Mouse (Mus musculus) layer of hippocampus, adult 11-12 months (tissue): ENCODE measurements around the gene Chd5.
A peak's percentile ranks its signal among the peaks of the same experiment; 100 is the strongest.

ENCODE experiments used
- DNase-seq: peaks from one replicate; pipeline ENCODE4 v3.0.0; 2022; ENCODE audit warnings: low spot score

Chd5 gene

GRCm38 (mm10) chr4:152318517-152319234 lies 19.8 kb upstream of the Chd5 start, which contains the start of gene Rnf207:
Gene Rnf207, minus strand, starts transcription at chr4:152318993.
- DNase-seq, result no peak

DNA sequence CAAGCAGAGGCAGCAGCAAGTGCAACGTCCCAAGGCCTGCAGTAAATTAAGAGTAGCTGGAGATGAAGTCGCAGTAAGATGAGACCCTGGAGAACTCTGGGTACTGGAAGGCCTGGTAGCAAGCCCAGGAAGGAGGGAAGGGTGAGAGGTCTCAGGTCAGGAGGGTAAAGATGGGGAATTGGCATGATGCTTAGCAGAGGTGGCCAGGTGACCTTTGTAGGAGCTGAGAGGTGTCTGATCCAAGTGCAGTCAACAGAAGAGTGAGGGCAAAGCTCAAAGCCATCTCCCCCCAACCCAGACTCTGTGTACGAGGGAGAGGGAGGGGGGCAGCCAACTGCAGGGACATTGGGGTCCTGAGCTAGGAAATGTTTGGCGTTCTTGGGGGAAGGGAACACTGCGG lies 17.0 kb upstream of the Chd5 start:
- DNase-seq, result no peak

- DNase-seq, result no peak
These were observed 13.5 kb upstream of the Chd5 start for GRCm38 (mm10) chr4:152324641-152325562.

GRCm38 (mm10) chr4:152325574-152326411 lies 12.7 kb upstream of the Chd5 start, which contains the start of gene Rpl22:
Gene Rpl22, plus strand, starts transcription at chr4:152325742.
- peak; percentile 94 for DNase-seq

- DNase-seq, result no peak
These were observed 11.9 kb upstream of the Chd5 start for GRCm38 (mm10) chr4:152326543-152326942.

- DNase-seq, result no peak
These were observed 9.8 kb upstream of the Chd5 start for GRCm38 (mm10) chr4:152328691-152329090.

DNA sequence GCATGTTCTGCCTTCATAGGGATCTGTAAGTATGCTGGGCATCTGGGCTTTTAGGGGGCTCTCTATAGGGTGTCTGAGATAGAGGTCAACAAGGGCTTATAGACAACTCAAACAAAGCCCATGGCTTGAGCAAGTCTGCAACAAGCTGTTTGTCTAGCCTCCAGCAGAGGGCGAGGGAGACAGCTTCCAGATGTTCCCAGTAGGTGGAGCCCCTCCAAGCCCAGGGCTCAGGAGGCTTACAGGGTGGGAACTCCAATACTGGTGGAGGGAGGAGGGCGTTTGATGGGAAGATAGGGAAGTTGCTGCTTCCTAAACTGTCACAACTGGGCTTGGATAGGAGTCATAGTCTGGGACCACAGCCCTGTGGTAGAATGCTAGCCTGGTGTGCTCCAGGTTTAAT lies 5.5 kb upstream of the Chd5 start:
- peak; percentile 66 for DNase-seq

- no peak for DNase-seq
These were observed 4.9 kb upstream of the Chd5 start for GRCm38 (mm10) chr4:152333587-152333986.

GRCm38 (mm10) chr4:152337772-152338171 lies 679 bp upstream of the Chd5 start:
- no peak for DNase-seq

DNA sequence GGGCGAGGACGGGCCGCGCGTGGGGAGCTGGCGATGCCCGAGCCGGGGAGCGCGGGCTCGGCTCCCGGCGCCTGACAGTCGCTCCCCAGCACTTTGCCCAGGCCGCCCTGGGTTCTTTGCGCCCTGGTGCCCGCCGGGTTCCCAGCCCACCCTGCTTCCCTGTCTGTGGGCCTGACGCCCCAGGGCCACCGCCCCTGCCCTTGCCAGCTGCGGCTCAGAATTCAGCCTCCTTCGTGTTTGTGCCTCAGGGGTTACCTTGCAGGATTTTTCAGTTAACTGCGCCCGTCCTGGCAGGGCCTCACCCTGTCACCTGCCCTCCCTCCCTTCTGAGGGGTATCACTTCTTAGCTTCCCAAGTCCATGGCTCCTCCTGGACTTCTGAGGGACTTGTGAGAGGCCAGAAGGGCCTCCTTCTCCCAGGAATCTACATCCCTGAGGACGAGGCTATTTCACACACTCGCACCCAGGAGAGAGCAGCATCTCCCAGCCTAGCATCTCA lies 891 bp downstream of the Chd5 start:
- DNase-seq, result no peak

- no peak for DNase-seq
These were observed 2.3 kb downstream of the Chd5 start for GRCm38 (mm10) chr4:152340584-152341284.

DNA sequence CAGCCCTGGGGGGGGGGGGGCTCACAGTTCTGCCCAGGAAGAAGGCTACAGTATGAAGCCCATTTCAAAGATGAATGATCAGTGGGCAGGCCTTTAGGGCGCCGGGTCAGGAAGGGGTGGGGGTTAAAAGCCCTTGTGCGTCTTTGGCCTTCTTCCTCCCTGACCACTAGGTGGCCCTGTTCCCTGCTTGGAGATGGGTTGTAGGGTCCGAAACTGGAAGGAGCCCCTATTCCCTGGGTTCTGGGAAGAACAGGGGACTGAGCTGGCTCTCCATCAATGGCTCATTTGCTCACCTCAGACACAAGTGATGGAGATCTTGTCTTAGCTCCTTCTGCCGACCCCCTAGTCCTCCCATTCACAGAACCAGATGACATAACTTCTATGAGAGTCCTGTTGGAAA lies 4.8 kb downstream of the Chd5 start:
- no peak for DNase-seq

DNA sequence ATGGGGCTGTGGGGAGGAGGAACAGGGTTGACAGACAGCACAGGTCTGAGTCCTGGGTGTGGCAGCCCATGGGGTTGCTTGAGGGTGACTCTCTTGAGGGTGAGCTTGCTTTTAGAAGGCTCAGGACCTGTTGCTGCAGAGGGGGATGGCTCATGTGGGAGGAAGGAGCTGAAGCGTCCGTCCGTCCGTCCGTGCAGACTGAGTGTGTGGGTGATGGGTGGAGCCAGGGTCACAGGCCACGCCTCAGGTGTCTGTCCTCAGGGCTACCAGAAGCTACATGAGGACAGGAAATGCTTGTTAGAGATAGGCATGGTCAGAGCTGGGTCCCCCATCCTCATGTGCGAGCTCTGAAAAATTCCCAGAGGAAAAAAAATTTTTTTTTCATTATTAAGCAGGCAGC lies 6.2 kb downstream of the Chd5 start:
- no peak for DNase-seq

DNA sequence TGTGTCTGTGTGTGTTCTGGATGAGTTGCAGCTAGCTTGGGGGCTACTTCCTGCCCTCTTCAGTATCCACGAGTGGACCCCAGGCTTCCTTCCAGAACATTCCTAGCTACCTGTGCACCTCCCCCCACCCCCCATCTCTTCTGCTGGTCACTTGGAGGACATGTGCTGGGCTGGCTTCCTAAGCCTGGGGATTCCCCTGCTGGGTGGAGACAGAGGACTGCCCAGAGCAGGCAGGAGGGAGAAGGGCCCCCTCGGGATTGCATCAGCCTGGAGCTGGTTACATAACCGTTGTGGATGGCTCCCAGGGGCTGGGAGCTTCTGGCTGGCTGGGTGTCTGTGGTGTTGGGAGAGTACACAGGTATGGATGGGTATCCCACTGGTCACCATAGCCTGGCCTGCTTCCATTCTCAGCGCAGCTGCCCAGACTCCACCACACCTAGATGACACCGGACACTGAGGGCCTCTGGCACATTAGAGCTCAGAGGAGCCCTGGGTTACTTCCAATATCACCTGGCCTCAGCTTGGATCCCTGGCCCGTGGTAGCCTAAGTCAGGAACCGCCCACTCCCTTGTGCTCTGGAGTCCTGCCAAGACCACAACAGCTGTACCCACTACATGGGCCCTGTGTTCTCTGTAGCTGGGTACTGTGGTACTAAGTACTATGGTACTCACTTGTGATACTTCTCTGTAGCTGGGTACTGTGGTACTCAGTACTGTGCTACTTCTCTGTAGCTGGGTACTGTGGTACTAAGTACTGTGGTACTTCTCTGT lies 6.9 kb downstream of the Chd5 start:
- peak; percentile 61 for DNase-seq

DNA sequence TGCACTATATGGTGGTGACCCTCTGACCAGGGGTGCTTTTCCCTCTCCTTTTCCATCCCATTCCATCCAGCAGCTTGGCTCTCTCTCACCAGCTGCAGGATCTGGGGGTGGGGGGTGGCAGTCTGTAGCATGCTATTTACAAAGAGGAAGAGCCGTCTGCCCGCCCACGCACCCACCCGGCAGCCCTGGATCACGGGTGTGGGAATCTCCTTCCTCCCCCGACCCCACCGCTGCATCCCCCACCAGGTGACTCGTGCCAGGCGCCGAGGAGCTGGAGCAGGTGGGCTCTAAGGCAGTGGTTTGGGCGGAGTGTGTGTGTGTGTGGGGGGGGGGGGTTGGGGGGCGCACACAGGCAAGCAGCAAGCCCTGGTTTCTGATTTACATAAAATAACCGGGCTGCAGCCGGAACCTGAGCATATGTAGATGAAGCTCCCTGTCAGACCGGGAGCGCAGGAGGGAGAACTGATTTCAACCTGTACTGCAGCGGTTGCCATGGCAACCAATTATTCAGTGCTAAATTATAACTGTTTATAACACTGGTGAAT lies 11.5 kb downstream of the Chd5 start:
- peak; percentile 78 for DNase-seq

GRCm38 (mm10) chr4:152350722-152351421 lies 12.4 kb downstream of the Chd5 start:
- DNase-seq, result no peak

GRCm38 (mm10) chr4:152351422-152352305 lies 13.2 kb downstream of the Chd5 start:
- no peak for DNase-seq

- DNase-seq, result no peak
These were observed 15.6 kb downstream of the Chd5 start for GRCm38 (mm10) chr4:152353886-152354637.
